Mouse (Mus musculus) liver, embryonic 14.5 days (tissue): ENCODE data around the gene Cenpt.

Experiments used
- CTCF ChIP-seq: IDR thresholded peaks from 2 replicates; pipeline ENCODE4 v1.5.1; 2016; ENCODE audit warnings: antibody characterized with exemption, low read depth, control low read depth
- EP300 ChIP-seq: IDR thresholded peaks from 2 replicates; pipeline ENCODE4 v1.6.1; 2016; ENCODE audit warnings: antibody characterized with exemption, low read depth

- TF ChIP-seq CTCF (no peak), EP300 (no peak)
Measured at GRCm38 (mm10) chr8:105839209-105839608, 13.9 kb downstream of the Cenpt start.
